Mouse (Mus musculus) thymus, postnatal 10 days (tissue): ENCODE measurements around the gene Olfr209.
"Not testable (repeated sequence)": the region's sequence is repeated elsewhere in the genome, so short reads cannot be mapped to it uniquely, and the experiment has no call there.

Experiments
- DNase-seq, 2 experiments: peaks; one replicate each; pipeline ENCODE4 v3.0.0; 2021; ENCODE audit warnings: low spot score in 2 of 2

The Olfr209 gene

DNA sequence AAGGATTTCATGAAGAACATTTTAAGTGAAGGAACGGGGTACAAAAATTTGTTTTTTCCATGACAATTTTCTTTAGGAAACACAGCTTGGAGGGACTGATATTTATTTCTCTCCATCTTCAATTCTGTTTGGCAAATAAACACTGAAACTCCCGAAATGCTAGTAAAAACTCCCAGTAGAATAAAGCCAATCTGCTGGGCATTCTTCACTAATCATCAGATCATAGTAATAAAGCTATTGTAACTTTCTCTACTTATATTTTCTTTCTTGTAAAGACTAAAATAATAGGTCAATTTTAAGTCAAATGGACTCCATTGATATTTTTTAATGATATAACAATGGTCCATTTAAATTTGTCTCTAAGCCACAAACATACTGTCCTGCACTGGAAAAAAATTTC, at the start of gene Olfr209:
Olfr209 (minus strand) TSS at position 101 of the 400 bp plus-strand sequence.
- DNase-seq = no peak

DNA sequence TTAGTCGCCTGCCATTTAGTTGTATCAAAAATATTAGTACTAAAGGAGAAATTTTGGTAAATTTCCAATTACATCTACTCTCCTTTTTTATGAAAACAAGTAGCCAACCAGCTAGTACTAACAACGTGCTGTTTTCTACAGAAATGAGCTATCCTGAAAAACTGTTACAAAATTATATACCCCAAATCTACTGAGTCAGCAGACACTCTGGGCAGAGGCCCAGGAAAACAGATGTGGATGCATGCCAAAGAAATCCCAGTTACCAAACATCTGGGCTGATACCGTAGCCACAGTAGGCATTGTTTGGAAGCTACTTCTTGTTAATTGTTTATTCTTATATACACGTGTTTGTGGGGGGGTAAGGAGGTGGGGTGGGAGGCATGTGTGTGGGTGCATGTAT, 49.7 kb upstream of the Olfr209 start:
- DNase-seq = no peak

DNA sequence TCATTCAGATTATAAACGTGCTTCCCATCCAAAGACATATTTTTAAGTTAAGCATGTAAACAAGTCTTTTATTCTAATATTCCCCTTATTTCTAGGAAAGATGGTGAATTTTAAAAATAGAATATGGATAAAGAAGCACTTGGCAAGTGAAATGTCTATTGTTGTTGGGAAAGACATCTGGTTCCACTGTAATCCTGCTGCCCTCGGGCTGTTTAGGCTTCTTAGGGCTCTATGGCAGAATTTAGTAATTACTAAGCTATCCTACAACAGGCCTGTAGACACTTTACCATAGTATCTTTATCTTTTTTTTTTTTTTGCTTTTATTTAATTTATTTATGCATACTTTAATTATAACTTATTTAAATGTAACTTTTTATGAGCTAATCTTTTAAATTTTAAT, 46.0 kb upstream of the Olfr209 start:
- DNase-seq = no peak

DNA sequence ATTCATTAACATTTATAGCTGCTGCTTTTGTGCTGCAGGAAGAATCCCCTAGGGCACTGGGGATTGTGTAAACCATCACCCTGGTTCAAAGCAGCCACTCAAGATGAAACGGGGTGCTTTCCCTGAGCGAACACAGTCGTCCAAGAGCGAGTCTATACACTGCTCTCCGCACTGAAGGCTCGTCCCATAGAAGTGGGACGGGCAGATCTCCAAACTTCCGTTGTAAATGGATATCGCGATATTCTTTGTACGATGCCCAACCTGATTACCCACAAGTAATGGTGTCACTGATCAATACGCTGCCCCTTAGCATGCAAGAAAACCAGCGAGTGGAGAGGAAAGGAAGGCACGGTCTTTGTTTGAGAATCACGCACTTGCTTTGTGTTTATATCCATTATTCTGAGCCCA, 45.6 kb upstream of the Olfr209 start:
- DNase-seq = no peak

DNA sequence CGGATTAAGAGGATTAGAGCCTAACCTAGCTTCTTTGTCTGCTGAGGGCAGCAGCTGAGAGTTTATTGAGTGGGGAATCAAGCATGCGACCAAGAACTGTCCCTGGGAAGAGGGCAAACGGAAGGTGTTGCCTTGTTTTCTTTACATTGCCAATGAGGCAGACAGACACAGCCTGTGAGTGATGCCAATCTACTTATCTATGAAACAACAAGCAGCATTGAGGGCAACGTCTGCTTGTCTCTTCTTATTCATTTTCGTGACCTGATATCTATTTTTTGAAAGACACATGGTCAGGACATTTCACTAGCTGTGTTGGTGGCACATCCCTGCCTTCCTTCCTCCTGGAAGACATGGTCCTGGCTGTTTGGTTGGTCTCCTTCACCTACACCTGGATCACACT, 43.2 kb upstream of the Olfr209 start, which contains the start of gene Gabrr3:
Gabrr3 (plus strand) TSS at position 301 of the 400 bp plus-strand sequence.
- no peak for DNase-seq

DNA sequence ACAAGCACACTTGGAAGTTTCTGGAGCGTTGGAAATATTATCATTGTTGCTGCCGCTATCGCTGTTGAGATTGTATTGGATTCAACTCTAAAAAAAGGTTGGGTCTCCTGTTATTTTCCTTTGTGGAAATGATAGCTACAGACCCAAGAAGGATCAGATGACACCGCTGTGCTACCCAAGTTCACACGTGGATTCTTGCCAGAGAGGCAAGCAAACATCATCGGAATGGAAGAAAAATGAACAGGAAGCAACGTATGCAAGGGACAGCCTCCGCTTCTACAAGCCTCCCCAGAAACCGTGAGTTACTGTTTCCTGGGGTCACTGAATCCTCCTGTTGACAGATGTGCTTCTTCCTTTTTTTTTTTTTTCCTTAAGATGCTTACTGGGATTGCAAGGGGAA, 41.0 kb upstream of the Olfr209 start:
- no peak for DNase-seq

DNA sequence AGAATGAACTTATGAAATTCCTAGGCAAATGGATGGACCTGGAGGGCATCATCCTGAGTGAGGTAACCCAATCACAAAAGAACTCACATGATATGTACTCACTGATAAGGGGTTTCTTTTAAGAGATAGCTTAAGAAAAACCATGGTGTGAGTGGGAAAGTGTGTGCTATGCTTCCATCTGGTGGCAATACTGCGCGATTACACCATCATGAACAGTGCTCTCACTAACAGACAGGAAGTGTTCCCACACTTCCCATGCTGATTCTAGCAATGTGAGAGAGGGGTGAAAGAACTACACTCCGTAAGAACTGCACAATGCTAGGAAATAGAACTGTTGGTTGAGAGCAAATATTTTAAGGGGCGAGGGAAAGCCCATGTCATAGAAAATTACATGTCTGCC, 39.9 kb upstream of the Olfr209 start:
- DNase-seq = no peak

DNA sequence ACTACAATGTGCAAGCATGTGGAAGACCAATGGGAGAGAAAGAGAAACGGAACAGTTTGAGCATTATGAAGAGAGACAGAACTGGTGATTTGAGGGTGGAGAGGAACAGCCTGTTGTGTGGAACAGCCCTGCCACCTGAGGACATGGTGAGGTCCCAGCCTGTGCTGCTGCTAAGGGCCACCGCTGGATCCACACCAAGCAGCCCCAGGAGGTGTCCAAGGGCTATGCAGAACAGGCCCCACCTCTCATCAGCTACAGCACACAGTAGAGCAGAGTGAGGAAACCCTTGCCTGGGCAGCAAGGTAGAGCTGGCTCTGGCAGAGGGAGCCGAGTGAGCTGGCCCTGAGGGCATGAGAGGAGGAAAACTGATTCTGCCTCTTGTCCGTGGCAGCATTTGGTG, 38.2 kb upstream of the Olfr209 start:
- no peak for DNase-seq

DNA sequence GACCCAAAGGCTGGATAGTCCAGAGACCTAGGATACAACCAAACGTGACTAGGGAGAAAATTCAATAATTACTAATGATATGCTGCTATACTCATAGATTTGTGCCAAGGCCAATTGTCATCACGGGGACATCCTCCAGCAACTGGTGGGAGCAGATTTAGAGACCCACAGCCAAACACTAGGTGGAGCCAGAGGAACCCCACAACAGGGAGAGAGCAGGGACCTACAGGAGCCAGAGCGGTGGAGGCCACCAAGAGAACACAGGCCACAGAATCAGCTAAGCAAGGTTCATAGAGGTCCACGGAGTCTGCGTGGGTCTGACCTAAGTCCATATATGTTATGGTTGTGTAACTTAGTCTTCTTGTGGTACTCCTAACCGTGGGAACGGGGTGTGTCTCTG, 37.3 kb upstream of the Olfr209 start:
- no peak for DNase-seq

DNA sequence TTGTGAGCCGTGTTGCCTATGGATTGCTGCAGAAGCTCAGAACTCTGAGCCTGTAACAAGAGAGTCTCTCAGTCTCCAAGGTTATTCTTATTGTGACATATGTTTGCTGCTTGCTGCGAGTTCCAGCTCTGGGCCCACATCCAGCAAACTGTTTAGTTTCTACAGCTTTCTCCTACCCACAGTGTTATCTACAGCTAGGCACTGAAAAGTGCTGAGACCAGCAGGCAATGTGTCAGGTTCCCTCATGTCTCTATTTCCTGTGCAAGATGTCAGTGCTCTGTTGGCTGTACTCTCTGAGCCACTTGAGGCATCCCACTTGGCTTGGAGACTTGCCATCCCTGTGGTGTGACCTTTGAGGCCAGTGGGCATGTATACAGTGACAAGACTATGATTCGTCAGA, 29.5 kb upstream of the Olfr209 start:
- no peak for DNase-seq

DNA sequence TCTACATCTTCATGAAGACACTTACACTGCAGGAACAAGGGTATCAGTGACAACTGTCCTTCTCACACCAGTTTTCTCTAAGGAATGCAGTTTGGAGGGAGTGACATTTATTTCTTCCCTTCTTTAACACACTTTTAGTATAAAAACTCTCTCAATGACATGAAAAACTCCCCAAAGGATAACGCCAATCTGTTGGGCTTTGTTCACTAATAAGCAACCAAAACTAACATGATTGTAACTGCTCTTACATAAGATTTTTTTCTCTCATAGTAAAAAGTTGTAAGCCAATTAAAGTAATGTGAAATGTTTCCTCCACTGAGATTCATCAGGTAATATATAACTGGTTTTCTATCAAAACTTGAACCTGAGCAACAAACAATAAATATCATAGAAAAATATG, 14.6 kb downstream of the Olfr209 start, which contains the start of gene Olfr206:
Olfr206 (minus strand) TSS at position 101 of the 400 bp plus-strand sequence.
- DNase-seq = no peak

DNA sequence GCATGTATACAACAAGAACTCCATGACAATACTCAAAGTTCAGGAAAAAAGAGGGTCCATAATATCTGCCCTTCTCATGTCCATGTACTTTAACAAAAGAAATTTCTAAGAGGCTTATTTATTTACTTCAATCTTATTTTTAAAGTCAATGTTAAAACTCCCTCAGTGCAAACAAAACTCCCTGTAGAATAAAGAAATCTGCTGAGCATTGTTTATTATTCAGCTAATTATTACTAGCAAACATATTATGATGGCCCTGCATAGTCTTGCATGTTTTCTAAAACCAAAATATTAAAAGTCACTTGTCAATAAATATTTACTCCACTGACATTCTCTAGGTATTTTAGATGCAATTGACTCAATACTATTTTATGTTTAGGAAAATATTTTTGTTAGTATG, 32.8 kb downstream of the Olfr209 start, which contains the start of gene Olfr205:
Olfr205 (minus strand) TSS at position 101 of the 400 bp plus-strand sequence.
- DNase-seq = no peak

DNA sequence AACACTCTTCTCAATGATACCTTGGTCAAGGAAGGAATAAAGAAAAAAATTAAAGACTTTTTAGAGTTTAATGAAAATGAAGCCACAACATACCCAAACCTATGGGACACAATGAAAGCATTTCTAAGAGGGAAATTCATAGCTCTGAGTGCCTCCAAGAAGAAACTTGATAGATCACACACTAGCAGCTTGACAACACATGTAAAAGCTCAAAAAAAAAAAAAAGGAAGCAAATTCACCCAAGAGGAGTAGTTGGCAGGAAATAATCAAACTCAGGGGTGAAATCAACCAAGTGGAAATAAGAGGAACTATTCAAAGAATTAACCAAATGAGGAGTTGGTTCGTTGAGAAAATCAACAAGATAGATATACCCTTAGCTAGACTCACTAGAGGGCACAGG, 40.5 kb downstream of the Olfr209 start:
- not testable (repeated sequence) for DNase-seq

DNA sequence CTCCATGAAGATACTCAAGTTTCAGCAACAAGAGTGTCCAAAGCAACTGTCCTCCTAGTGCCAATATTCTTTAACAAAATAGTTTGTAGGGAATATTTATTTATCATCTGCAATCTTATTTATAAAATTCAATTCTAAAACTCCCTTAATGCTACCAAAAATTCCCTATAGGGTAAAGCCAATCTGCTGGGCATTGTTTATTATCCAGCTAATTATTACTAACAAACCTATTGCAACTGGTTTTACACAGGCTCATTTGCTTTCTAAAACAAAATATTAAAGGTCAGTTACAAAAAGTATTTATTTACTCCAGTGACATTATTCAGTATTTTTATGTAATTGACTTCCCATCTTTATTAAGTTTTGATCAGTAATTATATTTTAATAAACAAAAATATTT, 45.6 kb downstream of the Olfr209 start, which contains the start of gene Olfr204:
Olfr204 (minus strand) TSS at position 101 of the 400 bp plus-strand sequence.
- DNase-seq = no peak
